Mouse (Mus musculus): ENCODE results near the gene Dtymk.

DNA sequence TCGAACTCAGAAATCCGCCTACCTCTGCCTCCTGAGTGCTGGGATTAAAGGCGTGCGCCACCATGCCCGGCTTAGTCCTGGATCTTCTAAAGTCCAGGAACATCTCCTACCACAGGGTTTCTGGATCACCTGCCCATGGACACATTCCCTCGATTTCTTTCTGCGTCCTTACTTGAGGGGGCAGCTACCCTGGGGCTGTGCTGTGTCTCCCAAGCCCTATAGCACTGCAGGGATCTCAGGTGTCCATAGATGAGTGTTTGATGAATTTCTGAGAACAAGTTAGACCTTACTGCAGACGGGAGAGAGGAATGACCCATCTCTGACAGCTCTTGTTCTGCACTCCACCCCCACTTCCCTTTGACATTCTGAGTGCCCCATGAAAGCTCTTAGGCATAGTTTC, 35.6 kb upstream of the Dtymk start:
- TF ChIP-seq EP300 (IDR thresholded peaks at IDR 0.05; ENCODE audit: insufficient read depth, low read depth, low read length) (no peak), CTCF (IDR thresholded peaks at IDR 0.05; ENCODE audit: low read depth, low read length) (no peak), POLR2A (IDR thresholded peaks at IDR 0.05; ENCODE audit: insufficient read depth, low read length) (no peak)

All from ES-Bruce4 (cell line).